Mouse (Mus musculus): ENCODE data around the gene Ccdc137. TPM values are rescaled to one million over a fixed set of nuclear protein-coding genes. Genes with fewer than 3 reads are reported as not detected.

Gene Ccdc137
- total RNA-seq (2023), result 10 to 100 TPM; 12.4 to 14.5 TPM

DNA sequence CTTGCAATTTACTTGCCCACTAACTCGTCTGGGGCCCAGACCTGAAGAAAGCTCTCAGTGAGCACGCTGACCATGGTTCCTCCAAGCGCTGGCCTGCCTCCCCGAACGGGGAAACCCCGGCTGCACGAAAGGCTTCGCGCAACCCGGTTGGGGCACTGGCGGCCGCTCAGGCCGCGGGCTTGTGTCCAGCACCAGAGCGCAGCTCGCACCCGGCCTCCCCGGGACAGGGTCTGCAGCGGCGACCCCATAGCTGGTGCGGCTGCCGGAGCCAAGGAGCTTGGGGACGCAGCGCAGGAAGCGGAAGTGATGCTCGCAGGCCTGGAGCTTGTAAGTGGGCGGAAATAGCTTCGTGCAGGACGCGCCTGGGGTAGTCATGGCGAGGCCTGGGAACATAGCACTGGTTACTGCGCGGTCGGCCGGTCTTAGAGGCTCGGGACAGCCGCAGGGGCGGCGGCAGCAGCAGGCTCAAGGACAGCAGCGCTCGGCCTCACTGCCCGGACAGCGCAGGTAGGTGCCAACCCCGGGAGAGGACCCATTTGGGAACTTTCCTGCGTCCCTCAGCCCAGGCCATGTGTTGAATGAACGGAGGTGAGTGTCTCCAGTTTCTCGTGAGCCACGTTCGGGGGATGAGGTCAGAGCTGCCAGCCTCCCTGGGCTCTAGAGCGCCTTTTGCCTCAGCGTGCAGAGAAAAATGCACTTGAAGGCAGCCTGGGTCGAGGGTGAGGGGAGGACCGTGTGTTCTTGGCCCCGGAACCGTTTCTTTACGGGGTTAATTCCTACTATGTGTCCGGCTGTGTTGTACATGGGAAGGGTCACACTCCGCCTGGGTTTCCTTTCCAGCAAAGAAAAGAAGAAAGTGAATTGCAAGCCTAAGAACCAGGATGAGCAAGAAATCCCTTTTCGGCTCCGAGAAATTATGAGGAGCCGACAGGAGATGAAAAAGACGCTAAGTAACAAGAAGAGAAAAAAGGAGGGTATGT is at the start of gene Ccdc137, which contains the start of gene Oxld1:
Ccdc137 (plus strand) TSS at position 344 of the 980 bp plus-strand sequence.
Oxld1 (minus strand) TSS at position 297 of the 980 bp plus-strand sequence.

DNA sequence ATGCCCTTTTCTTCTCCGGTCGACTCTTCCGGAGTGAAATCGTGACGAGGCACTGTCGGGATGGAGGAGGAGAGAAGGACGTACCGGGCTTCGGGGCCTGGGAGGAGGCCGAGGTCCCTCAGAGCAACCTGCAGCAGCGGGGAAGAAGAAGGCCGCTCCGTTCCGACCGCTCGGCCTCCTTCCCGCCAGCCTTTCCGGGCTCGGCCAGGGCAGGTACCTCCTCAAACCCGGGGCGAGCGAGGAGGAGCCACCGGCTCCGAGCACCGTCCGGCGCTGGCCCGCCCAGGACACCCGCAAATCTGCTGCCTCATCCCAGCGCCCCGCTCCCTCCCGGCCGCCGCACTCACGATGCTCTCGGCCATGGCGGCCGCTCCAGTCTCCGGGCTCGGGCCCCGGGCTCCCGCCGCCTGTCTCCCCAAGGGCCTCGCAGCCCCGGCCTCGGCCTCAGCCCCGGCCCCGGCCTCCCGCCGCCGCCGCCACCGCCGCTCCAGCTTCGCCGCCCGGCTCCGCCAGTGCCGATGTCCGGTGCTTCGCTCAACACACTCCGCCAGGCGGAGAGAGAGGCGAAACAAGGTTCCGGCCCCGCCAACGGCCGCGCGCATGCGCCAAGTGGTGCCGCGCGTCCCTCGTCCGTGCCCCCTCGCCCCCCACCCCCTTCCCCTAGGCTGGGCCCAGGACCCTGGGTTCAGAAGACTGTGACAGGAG is 20.6 kb upstream of the Ccdc137 start, which contains the start of gene Nploc4:
Nploc4 (minus strand) TSS at position 557 of the 705 bp plus-strand sequence.

DNA sequence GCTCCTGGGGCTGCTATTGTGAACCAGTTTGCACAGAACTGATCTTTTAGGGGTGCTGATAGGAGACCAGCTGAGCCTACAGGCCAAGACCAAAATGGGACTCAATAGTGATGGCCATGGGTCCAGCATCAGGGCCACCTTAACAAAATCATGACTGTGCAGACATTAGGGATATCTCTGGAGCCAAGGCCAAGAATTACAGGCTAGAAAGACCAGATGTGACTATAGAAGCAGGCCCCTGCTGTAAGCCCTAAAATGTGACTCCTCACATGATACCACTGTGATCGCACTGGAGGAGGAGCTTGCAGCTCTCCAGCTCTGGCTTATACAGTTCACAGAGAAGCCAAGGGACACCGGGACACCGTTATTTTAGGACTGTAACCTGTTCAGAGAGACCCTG is 15.6 kb upstream of the Ccdc137 start, which contains the start of gene Tspan10:
Tspan10 (plus strand) TSS at position 301 of the 400 bp plus-strand sequence.

DNA sequence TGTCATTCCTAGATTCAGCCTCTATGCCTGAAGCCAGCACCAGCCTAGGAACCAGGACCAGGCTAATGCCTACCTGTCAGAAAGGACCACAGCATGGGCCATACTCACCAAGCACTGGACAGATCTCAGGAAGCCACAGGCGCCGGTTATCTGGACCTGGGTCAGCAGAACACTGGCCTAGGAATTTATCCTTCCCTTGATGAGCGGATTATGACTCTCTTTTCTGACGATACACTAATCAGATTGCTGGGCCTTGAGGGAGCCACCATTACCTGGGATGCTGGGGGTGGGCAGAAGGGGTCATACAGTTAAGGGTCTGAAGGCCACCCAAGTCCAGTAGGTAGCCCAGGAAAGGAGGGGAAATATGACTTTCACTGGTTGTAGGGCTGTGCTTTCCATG is 4.6 kb upstream of the Ccdc137 start, which contains the start of gene Pde6g:
Pde6g (minus strand) TSS at position 195 of the 400 bp plus-strand sequence.

DNA sequence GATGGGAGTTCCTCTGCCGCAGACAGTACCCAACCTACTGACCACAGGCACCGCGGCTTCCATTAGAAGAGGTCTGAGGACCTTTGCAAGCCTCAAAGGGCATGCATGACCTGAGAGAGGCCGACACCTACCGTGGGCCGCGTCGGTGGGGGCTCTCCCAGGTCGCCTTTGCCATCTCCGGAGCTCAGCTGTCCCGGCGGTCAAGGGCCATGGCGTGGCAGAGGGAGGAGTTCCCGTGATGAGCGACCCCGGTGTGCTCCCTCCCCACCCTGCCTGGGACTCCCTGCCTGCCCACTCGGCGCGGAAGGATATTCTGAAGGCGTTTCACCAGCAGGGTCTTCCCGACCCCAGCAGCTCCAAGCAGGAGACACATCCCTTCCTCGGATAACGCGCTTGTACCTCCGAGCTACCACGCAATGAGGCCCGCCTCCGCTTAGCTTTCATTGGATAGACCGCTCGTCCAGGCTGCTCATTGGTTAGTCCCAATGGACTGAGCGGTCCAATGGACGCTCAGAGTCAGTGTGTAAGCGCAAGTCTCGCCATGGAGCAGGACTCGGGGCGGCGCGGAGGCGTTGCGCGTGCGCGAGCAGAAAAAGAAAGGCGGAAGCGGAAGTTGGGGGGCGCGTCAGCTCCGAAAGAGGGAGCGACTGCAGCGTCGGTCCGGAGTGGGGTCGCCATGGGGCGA is 9.3 kb downstream of the Ccdc137 start, which contains the start of gene Arl16:
Arl16 (minus strand) TSS at position 557 of the 685 bp plus-strand sequence.

DNA sequence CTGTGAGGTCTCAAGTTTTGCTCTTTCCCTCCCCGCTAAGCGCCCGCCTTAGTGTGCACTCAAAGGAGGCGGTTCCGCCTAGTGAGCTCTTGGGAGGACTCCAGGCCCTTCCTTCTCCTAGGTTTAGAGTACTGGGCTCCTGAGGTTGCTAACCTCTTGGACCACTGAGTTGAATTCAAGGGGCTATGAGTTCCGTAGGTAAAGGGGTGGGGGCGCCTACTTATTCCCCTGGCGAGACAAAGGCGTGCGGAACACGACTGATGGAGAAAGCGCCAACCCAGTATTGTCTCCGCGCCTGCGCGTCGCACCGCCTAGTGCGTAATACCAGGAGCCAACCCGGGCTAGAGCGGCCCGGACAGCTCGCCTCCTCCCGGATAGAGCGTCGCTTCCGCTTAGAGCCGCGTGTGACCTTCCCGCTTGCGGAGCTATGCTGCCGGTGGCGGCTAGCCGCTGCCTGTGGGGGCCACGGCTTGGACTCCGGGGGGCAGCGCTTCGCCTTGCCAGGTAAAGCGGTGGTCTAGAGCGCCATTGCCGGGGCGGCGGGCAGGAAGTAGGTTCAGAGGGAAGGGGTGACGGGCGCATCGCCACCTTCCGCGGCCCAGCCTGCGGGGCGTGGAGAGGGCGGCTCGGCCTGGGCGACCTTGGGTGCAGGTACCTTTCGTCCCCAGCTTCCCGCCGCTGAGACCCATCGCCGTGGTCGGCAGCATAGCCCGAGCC is 26.5 kb downstream of the Ccdc137 start, which contains the start of gene Mrpl12:
Mrpl12 (plus strand) TSS at position 349 of the 717 bp plus-strand sequence.

DNA sequence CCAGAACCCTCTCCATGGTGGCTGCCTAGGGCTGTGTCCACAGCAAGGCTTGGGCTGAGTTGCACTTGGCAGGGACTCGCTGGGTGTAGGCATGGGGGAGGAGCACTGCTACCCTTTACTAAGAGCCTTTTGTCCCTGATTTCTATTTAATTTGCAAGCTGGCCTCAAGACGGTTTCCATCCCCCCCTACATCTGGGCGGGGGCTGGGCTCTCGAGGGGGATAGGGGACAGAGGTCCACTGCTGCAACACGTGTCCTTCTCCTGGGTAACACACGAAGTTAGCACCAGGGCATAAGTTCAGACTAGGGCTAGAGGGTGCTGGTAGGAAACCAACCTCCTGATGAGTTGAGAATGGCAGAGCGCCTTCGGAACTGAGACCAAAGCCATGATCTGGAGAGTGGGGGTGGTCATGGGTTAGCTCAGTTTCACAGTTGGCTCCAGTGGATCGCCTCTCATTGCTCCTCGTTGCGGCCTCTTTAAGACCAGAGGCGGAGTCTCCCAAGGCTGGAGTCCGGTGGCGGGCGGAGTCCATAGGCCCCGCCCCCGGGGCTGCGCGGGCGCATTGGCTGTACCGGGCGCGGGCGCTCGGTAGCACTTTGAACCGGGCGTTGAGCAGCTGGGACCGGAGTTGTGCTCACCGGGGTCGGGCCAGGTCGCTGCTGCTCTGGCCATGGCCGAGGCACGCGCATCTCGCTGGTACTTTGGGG is 33.6 kb downstream of the Ccdc137 start, which contains the start of gene Slc25a10:
Slc25a10 (plus strand) TSS at position 524 of the 707 bp plus-strand sequence.

Other genes with a start within 250 kb of the Ccdc137 start
- gene Bahcc1, start 225.2 kb upstream of the Ccdc137 start, total RNA-seq (2023), result 1 to 10 TPM; 3.8 to 5.6 TPM
- 1,000 to 10,000 TPM; 3,735 to 3,853 TPM for gene Actg1, start 109.6 kb upstream of the Ccdc137 start, total RNA-seq (2023)
- gene Fscn2, start 96.6 kb upstream of the Ccdc137 start, total RNA-seq (2023), result under 1 TPM; 0.53 to 0.61 TPM
- 10 to 100 TPM; 11.2 to 13.9 TPM for gene Faap100, start 79.4 kb upstream of the Ccdc137 start, total RNA-seq (2023)
- gene Nploc4, start 20.4 kb upstream of the Ccdc137 start, total RNA-seq (2023), result 10 to 100 TPM; 48.6 to 50.6 TPM
- gene Tspan10, start 15.5 kb upstream of the Ccdc137 start, total RNA-seq (2023), result 1 to 10 TPM in 1 of 2 experiments, not detected in 1; 6.7 TPM
- gene Pde6g, start 4.6 kb upstream of the Ccdc137 start, total RNA-seq (2023), result not detected
- gene Oxld1, start within 50 bp of the Ccdc137 start, total RNA-seq (2023), result 1 to 10 TPM; 4.1 to 7.9 TPM
- gene Arl16, start 9.5 kb downstream of the Ccdc137 start, total RNA-seq (2023), result 10 to 100 TPM in 1 of 2 experiments, 1 to 10 TPM in 1; 8.7 to 10.5 TPM
- gene Mrpl12, start 26.5 kb downstream of the Ccdc137 start, total RNA-seq (2023), result 10 to 100 TPM; 18.3 to 23.1 TPM
- gene Slc25a10, start 33.7 kb downstream of the Ccdc137 start, total RNA-seq (2023), result 10 to 100 TPM; 16.4 to 19.3 TPM
- not detected for gene Gcgr, start 72.6 kb downstream of the Ccdc137 start, total RNA-seq (2023)
- 10 to 100 TPM; 34.2 to 37.3 TPM for gene Mcrip1, start 91.6 kb downstream of the Ccdc137 start, total RNA-seq (2023)
- gene Ppp1r27, start 93.0 kb downstream of the Ccdc137 start, total RNA-seq (2023), result under 1 TPM in 1 of 2 experiments, not detected in 1; 0.75 TPM
- 100 to 1,000 TPM; 266 to 274 TPM for gene P4hb, start 115.1 kb downstream of the Ccdc137 start, total RNA-seq (2023)
- 100 to 1,000 TPM; 361 to 393 TPM for gene Arhgdia, start 123.5 kb downstream of the Ccdc137 start, total RNA-seq (2023)
- 100 to 1,000 TPM; 143 to 147 TPM for gene Alyref, start 140.2 kb downstream of the Ccdc137 start, total RNA-seq (2023)
- gene Anapc11, start 140.3 kb downstream of the Ccdc137 start, total RNA-seq (2023), result 10 to 100 TPM; 49.3 to 52.8 TPM
- gene Npb, start 150.4 kb downstream of the Ccdc137 start, total RNA-seq (2023), result 1 to 10 TPM; 1.2 to 1.5 TPM
- 10 to 100 TPM; 37.2 to 38.3 TPM for gene Pcyt2, start 159.8 kb downstream of the Ccdc137 start, total RNA-seq (2023)
- 100 to 1,000 TPM; 119 to 120 TPM for gene Sirt7, start 167.1 kb downstream of the Ccdc137 start, total RNA-seq (2023)
- gene Mafg, start 175.5 kb downstream of the Ccdc137 start, total RNA-seq (2023), result 100 to 1,000 TPM; 107 to 135 TPM
- gene Pycr1, start 185.7 kb downstream of the Ccdc137 start, total RNA-seq (2023), result 1 to 10 TPM; 1.1 to 1.2 TPM
- not detected for gene Myadml2, start 190.0 kb downstream of the Ccdc137 start, total RNA-seq (2023)
- under 1 TPM in 1 of 2 experiments, not detected in 1; 0.39 TPM for gene Notum, start 203.1 kb downstream of the Ccdc137 start, total RNA-seq (2023)
- gene Aspscr1, start 214.9 kb downstream of the Ccdc137 start, total RNA-seq (2023), result 10 to 100 TPM; 85.4 to 88.2 TPM

Measured in neutrophil, adult 83 days (primary cell).